Mouse (Mus musculus) left cerebral cortex, adult 8-10 months (tissue): ENCODE measurements around the gene Tec. TPM values are rescaled to one million over a fixed set of nuclear protein-coding genes. Genes with fewer than 3 reads are reported as not detected.
A peak's percentile ranks its signal among the peaks of the same experiment; 100 is the strongest.
"Not testable (repeated sequence)": the region's sequence is repeated elsewhere in the genome, so short reads cannot be mapped to it uniquely, and the experiment has no call there.

Source experiments
- DNase-seq, 2 experiments: peaks; one replicate each; pipeline ENCODE4 v3.0.0; 2022; ENCODE audit warnings: low spot score in 2 of 2
- total RNA-seq, 4 experiments: library from RNA; stranded (reverse); gene quantifications; 2 replicates each; pipeline ENCODE4 v1.2.4; 2022

Tec gene
- total RNA-seq, 4 experiments from 2014 or later: 2.4 to 6.6 (median 3.9) TPM

DNA sequence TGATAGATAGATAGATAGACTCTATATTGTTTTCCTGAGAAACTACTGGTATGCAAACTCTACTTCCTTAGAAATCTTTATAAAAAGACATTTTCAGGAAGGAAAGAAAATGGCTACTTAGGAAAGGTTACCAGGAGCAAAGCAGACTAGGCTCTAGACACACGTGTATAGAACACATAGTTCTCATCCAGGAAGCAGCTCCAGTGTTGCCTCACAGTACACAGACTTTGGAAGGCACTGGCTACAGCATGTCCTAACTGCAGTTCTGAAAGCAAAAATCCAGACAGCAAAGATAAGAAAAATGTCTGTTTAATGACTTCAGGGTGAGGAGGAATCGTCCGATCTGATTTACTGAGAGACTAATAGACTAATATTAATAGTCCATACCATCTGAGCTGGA is 41.8 kb downstream of the Tec start:
- no peak for DNase-seq

DNA sequence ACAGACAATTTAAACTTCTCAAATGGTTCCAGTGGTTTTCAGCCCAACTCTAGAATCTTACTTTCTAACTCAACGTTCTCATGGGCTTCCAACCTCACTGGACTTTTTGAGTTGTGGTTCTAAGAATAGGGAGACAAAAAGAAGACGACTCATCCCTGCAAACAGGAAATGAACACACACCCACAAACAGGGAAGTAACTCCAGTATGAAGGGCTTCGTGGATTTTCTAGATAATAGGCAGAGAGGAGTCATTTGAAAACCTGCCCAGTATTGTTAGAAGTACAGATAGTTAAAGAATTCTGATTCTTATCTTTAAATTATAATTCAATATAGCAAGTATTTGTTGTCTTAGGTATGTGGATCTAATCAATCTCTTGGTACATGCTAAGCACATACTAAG is 47.6 kb downstream of the Tec start:
- DNase-seq: no peak

DNA sequence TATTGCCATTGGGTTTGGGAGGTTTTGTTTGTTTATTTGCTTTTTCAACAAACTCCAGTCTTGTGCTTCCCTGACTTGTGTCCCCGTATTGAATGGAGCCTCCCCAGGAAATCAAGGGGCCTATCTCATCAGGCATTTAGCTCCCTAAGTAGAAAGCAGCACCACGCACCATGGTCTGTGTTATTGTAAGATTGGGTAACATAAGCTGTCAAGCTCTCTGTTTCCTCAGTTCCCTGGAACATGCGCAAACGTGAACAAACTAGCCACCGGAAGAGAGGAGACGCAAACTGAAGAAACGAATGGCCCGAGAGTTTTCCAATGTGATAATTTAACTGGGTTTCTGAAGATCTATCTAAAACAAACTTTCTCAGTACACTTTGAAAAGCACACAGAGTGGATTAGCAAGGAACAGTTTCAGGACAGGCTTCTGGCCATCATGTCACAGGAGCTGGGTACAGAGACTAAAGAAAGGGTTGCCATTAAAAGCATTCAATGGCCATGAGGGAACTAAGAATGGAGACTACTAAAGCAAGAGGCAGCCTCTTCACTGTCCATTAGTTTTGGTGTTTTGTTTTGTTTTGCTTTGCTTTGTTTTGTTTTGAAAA is 48.1 kb downstream of the Tec start:
- DNase-seq: no peak

DNA sequence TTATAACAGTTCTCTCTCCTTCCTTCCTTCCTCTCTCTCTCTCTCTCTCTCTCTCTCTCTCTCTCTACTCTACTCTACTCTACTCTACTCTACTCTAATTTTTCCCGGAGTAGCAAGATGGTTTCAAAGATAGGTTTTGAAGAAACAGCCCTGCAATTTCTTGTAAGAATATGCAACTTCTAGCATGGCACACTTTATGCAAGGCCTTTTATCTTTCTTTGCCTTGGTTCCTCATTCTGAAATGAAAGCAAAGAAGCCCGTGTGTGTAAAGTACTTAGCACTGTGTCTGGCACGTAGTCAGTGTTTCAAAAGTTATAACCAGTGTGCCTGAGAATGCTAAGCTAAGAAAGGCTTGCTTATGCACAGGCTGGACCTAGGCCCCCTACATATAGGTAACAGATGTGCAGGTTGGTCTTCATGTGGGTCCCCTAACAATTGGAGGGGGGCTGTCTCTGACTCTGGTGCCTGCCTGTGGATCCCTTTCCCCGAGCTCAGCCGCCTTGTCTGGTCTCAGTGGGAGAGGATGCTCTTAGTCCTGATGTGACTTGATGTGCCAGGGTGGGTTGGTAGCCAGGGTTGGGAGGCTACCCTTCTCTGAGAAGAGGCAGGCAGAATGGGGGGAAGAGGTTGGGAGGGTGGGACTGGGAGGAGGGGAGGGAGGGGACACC is 49.6 kb downstream of the Tec start:
- DNase-seq: no peak

DNA sequence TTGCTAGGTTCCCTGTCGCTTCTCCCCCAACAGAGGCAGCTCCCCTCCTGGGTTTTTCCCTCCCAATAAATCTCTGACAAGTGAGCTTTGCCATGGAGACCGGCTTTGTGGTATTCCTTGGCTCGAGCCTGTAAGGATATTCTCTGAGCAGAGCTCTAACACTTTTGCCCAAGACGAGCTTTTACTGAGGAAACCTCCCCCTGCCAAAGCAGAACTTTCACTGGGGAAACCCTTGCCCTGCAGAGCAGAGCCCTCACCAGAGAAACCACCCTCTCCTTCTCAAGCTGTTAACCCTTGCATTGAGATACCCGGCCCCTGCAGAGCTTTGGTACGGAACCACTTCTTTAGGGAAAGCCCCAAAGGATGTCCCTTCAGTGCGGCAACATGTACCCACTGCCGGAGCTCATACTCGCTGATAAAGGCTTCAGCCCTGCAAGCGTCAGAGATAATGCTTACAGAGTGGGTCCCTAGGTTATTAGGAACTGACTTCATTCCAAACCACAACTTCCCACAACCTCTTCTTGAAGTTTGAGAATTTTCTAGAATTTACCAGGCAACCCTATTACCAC is 50.7 kb downstream of the Tec start:
- DNase-seq: no peak

DNA sequence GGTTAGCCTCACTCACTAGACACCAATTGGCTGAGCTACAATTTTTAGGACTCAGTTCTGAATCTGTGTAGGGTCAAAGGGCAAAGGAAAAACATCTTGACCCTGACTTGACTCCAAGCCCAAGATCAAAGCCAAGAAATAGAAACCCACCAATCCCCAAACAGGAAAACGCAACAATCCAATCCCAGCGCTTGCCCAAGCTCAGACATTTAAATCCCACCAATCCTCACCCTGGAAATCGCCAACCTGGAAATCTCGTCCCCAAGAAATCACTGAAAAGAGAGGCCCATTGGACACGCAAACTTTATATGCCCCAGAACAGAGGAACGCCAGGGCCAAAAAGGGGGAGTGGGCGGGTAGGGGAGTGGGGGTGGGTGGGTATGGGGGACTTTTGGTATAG is 51.3 kb downstream of the Tec start:
- not testable (repeated sequence) for DNase-seq

DNA sequence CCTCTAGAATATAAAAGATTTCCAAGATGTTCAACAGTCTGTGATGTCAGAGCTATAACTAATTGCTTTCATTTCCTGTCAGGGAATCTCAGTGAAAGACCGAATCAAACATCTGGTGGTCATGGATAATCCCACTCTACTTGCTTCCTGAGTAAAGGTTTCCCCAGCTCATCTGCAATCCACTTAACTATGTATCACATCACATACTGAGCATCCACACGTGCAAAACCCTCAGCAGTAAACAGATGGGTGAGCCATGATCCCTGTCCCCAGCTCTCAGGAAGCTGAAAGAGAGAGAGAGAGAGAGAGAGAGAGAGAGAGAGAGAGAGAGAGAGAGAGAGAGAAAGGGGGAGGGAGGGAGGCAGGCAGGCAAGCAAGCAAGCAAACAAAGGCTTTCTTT is 51.8 kb downstream of the Tec start:
- DNase-seq: no peak

DNA sequence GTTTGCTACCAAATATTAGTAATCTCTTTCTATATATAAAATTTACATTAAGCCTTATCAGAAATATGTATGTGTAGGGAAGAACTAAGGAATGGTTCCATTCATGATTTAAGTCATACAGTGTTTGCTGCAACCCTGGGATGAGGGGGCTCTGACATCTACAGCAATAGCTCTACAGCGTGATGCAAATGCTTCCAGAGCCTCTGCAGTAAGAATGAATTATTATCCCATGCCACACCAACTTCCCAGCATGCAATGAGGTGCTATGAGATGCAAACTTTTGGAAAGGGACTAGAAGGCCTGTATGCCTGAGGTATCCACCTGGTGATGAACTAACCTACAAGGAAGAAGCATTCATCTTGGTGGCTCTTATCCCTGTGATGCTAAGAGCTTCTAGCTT is 52.2 kb downstream of the Tec start:
- no peak for DNase-seq

DNA sequence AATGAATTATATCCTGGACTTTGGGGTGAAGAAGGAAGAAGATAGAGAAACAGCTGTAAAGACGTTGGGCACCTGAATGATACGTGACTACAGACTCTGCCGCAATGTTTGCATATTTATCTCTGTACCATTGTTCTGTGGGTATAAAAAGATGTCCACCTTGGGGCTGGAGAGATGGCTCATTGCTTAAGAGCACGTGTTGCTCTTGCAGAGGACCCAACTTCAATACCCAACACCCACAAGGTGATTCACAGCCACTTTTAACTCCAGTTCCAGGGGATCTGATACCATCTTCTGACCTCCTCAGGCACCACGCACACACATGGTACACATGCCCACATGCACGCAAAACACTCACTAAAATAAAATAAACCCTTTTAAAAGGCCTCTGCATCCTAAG is 52.9 kb downstream of the Tec start:
- no peak for DNase-seq

DNA sequence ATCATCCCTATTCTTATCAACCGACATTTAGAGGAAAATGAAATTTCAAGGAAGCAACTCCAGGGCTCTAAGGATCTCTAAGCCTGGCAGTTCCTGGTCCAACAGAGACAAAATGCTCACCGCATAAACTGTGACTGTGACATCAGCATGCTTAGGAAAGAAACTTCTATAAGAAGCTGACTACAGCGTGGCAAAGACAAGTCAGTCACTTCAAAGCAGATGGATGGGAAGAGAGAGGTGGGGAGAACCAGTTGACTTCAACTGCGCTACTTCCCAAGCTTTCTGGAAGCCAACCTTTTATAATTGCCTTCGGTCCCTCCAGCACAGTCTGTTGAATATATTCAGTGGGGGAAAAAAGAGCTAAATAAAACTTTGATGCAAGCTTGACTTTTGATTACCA is 54.2 kb downstream of the Tec start:
- DNase-seq: no peak

DNA sequence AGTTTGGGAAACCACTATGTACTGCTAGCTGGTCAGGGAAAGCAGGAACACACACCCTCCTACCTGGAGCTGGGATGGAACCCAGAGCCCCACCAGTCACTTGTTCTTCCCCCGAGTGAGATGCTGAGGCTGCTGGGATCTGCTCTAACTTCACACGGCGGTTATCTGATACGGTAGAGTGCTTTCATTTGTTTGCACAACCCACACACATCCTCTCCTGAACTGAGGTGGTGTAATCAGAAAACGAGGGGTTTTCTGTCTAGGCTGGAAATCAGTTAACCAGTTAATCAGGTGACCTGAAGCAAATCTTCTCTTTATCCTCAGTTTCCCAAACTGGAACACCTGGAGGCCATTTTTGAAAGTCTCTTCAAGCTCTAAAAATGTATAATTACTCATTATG is 55.4 kb downstream of the Tec start:
- no peak for DNase-seq

DNA sequence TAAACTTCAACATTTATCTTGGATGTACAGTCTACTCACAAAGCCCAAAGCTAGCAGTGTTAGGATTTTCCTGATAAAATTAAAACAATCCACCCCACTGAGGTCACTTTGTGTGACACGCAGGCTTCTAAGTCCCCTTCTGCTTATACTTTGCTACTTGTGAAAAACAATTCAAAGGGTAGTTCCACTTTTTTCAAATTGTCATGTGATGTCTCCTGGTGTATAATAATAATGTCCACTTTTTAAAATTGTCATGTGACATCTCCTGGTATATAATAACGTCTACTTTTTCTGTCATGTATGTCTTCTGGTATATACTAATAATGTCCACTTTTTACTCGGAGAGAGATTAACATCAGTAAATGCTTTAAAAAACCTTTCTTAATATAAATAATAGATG is 56.0 kb downstream of the Tec start:
- no peak for DNase-seq

DNA sequence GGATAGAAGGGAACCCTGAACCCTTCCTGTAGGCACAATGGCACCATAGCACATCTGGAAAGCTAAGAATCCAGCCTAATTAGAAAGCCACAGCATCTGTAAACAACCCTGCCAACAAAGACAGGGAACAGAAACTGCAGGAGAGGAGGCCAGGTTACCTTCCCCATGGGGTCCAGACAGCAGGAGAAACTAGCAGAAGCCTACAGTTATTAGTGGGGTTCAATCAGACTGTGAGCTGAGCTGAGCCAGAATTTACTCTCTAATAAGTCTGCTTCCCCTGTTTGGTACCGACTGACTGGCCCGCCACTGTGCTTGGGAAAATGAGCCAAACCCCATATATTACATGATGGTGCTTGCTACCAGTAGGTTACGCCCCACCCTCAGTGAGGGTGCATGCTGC is 56.9 kb downstream of the Tec start:
- no peak for DNase-seq

DNA sequence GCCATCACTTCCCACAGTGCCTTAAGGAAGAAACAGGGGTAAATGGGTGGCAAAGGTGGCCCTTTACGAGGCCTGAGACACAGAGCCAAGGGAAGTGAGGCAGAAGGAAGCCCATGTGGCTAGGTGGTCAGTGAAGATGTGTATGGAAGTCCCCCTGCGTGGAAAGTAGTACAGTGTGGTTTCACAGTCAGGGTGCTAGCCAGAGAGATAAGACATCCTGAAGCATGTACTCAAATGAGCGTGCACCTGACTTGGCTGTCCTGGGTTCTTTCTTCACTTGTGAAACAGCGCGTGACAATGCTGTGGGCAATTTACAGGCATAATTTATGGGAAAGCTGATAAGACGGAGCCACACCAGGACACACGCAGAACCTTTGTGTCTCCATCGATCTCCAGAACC is 57.3 kb downstream of the Tec start:
- no peak for DNase-seq

DNA sequence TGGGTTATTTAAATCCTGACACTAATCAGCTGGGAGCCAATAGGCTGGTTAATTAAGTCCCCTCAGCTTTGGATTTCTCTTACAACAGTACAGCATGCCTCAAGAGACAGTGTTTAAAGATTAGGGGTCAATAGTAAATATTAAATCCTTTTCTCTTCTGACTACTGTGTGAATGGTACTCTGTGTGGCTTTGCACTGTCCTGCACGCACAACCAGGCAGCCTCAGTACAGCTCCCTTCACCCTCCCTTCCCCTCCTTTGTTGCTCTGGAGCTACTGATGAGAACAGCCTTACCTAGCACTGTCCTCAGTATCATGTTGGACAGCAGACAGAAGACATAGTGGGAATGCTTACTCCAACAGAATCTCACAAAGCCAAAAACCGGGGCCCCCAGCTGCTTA is 58.8 kb downstream of the Tec start:
- DNase-seq: no peak

DNA sequence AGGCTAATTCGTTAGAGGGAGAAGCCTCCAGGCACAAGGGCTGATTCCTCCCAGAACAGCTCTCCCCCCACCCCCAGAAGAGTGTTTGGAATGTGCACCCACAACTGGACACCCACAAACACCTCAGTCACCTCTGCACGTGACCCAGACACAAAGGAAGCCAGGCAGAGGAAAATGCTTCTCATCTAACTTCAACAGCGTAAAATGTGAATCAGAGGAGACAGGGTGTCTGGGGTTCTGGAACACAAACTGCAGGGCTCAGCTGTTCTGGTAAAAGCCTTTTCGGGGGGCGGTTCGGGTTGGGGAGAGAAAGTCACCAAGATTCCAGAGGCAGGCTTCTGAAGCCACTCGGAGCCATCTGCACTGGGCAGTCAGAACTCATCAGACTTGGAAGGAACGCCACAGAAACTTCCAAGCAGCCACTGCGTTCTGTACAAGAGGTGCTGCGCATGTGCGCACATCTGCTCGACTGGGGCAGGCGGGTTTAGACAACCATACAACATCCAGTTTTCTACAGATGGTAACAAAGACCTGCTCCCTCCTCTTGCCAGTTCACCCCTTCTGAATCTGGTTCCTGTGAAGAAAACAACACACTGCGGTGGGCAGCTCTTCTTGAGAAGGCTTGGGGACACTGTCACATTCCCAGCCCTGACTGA is 59.7 kb downstream of the Tec start:
- DNase-seq: peak in 1 of 2 experiments; percentile 17

DNA sequence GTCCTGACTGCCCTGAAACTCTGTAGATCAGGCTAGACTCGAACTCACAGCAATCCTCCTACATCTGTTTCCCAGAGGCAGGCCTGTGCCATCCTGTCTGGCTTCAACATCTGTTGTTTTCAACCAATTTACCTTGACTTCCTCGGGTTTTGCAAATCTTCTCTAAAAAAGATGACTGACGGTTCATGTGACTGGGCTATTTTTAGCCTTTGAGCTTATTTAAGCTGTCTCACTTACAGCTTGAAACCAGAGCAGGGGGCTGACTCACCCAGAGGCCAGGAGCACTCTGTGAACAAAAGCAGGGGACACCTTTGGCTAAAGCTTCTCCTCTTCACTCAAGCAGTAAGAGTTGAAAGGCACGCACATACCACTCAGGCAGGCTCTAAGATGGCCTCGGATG is 65.4 kb downstream of the Tec start:
- DNase-seq: no peak

DNA sequence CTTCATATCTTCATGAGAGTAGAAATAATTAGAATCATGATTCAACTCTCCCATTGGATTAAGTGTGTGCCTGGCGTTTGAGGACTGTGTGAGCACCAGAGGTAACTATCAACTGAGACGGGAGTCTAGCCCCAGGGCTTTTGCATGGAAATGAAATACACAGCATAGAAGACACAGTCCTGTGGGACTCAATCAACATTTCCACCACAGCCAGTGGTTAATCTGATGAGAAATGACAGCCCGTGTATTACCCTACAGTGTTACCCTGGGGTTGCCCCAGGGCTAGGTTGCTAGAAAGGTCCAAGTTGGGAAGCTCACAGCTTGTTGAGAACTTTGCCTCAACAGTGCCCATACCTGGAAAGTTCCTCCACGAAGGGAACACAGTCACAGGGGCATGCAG is 69.7 kb downstream of the Tec start:
- DNase-seq: no peak

DNA sequence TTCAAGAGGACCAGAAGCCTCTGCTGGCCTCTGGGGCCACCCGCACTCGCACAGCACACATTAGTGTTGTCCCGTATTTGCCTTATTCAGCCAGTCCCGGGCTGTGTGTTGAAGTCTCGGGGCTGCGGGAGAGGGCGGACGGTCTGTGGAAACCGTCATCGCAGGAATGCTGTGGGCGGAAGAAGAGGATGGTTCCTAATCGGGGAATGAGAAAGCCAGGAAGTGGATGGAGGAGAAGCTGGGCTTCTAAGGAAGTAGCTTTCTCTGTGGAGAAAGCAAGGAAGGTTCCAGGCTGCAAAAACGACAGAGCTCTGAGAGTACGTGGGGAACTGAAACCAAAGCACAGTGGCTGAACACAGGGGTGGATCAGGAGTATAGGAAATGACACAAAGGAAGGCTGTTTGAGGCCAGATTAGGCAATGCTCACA is 72.1 kb downstream of the Tec start:
- DNase-seq: no peak

DNA sequence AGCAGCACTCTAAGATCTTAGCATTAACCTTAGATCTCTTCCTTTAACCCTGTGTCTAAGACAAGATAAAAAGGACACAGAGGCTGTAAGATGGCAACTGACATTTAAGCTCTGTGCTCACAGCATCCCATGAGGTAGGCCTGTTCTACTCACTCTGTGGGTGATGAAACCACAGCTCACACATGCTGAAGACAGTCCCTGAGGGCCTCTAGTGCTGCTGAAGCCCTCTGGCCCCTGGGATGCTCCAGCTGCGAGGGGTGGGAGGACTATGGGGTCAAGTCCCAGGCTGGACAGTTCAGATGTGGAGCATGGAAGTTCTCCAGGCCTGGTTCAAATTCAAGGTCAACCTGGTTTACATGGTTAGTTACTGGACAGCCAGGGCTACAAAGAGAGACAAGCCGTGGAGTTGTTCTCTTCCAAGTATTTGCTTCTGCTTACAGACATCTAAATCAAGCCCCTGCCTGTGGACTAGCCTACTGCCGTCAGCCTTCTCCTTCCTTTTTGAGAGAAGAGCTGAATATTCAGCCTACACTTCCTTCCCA is 74.9 kb downstream of the Tec start:
- DNase-seq: no peak

DNA sequence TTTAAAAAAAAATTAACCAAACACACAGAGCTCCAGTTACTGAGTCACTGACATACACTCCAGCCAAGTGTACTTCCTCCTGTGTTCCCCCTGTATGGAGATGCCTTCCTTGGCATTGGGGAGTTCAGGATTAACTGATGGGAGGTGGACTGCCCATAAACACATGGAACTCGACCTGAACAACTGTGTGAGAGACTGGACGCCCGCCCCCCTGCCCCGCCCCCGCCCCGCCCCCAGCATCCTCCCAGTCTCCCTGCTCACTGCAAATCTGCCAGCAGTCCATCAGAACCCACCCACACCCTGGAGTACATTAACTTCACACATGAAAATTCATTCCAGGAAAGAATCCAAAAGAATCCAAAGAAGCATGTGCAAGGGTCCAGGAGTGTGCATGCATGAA is 76.5 kb downstream of the Tec start:
- DNase-seq: no peak

DNA sequence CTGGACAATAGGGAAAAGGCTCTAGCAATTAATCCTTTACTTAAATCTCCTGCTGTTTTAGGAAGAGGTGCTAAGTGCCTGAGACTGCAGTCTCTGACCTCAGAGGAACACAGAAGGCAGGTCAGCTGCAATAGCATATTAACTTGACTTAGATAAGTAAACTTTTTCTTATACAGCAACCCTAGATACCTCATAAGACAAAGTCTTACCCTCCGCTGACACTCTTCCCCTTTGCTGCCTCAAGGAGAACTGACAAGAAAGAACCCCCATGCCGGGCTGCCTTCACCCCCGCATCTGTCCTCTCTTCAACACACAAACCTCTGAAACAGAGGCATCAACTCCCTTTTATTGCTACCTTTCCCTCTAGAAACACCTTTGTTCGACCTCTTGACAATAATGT is 76.9 kb downstream of the Tec start:
- no peak for DNase-seq

DNA sequence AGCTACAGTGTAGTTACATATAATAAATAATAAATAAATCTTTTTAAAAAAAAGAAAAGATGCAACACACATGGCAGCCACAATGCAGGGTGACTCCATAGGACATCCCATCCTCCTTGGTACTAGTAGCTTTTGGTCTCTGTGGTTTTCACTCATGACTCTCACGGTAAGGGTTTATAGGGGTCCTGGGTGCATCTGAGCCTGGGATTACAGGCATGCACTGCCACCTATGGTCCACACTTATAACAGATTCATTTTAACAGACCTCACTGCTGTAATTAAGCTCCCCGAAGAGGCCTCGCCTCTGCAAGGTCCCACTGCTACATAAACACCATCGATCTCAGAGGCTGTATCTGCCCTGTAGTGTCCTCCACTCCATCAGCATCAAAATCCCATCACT is 82.8 kb downstream of the Tec start:
- no peak for DNase-seq
